Mouse (Mus musculus) cerebellum, postnatal 4 days (tissue): ENCODE data around the gene Iqcn.

ENCODE experiments used
- DNase-seq, 2 experiments: peaks; one replicate each; pipeline ENCODE4 v3.0.0; 2022; ENCODE audit warnings: low spot score in 2 of 2, mixed read lengths in 1 of 2

The Iqcn gene

DNA sequence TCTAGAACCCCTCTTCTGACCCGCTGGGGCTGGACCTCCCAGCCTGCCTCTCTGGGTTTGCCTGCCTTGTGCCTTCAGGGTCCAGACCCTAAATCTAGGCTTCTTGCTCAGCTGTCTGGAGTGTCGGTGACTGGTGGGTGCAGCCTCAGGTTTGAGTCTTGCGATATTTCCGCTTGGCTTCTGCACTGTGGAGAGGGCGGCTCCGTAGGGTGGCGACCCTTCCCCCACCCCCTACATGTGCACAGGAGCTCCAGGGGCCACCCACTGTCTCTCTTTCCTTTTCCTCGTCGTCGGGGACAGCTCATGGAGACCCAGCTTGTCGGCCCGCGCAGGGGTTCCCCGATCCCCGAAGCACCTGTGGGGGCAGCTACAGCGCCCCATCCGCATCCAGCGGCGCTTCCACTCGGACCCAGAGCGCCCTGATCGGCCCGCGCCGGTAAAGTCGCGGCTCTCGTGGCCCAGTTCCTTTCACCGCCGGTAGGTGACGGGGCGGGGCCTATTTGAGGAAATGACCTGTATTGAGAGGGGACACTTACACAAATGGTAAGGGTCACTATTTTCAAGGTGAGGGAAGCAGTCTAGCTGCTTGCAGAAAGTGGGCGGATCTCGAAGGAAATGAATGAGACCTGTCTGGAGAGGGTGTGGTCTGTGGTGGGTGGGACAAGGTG lies 26.7 kb downstream of the Iqcn start:
- no peak for DNase-seq

GRCm38 (mm10) chr8:70730956-70731355 lies 27.7 kb downstream of the Iqcn start:
- no peak for DNase-seq

DNA sequence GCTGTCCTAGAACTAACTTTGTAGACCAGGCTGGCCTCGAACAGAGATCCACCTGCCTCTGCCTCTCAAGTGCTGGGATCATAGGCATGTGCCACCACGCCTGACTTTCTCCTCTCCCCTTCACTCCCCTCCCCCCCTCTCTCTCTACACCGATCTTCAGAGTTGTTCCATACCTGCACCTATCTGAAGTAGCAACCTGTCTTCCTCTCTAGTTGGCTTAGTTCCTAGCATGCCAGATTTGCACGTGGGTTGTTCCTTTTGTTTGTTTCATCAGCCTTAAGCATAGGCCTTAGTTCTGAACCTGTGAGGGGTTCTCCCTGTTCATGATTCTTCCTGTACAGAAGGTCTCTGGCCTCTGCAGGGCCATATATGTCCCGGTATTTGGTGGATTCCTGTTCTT lies 34.4 kb downstream of the Iqcn start:
- no peak for DNase-seq

- DNase-seq = no peak
Observed at GRCm38 (mm10) chr8:70738211-70738610, 35.0 kb downstream of the Iqcn start.

DNA sequence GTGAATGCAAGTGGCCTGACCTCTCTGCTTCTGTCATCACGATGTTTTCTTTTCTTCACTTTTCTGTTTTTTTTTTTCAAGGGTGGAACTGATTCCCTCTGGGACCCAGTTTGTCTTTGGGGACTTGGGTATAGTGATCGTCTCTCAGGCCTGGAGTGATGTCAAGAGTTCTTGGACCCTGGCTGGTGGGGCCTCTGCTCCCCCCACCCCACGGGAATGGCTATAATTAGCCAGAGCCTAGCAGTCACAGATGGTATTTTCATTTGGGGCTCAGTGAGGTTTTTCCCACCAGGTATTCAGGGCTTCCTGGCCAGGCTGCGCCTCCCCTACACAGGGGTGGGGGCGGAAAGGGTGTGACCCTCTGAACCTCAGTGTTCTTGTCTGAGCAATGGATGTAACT lies 38.4 kb downstream of the Iqcn start:
- DNase-seq = no peak

GRCm38 (mm10) chr8:70742176-70742575 lies 38.9 kb downstream of the Iqcn start:
- no peak for DNase-seq

DNA sequence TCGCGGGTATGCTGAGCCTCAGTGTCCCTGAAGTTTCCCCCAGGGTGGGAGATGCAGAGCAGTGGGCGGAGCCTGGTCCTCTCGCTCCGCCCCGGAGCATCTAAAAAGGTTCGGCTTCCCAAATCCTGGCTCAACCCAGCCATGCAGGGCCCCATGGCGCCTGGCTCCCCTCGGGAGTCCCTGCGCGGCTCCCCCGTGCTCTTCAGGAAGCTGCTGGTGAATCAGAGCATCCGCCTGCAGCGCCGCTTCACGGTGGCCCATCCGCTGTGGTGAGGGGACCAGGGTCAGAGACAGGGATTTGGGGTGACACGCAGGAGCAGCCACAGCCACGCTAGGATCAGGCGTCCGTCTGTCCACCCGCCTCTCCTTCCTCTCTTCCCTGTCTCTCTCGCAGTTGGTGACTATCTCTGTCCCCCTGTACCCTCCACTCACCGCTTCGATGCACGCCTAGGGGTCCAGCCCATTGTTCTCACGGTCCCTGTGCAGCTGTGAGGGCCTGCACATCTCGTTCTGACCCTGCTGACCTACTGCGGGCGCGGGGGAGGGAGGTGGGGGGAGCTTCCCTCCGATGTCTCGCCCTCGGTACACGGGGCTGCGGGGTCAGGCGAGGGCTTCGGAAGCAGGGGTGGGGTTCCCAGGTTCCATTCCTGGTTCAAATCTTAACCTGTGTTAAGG lies 39.9 kb downstream of the Iqcn start:
- DNase-seq = no peak

DNA sequence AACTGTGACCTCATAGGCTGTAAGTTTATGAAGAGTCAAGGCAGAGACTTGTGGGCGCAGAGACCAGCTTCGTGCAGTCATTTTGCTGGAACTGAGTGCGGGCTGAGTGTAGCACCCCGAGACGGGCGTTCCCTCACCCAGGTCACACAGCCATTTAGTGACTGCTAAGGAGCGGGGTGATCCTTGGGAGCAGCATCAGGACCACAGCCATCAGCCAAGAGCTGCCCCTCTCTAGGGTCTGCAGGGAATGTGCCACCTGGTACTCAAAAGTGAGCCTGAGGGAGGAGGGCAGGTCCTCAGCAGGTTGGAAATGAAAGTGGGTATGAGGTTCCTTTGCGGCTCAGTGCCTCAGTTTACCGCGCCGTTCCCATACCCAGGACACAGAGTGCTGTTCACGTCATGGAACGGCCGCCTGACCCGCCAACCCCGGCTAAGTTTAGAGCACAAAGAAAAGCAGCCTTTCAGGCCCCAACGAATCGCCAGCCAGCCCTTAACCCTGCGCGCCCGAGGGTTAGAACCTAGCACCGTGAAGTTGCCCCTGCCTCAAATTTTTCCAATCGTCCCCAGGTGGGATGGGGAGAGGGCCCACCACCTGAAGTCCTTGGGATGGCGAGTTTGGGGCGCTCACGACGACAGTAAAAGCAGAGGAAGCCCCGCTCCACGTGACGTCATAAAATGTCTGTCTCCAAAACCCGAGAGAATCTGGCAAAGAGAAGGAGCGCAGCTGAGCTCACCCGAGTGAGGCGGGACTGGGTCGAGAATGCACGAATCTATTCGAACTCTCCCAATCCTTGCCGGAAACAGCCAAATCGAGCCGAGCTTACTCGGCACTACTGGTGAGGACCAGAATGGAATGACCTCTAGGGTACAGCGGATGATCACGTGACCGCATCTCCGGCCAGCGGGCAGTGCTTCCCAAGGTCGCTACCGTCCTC lies 40.7 kb downstream of the Iqcn start:
- DNase-seq = no peak

DNA sequence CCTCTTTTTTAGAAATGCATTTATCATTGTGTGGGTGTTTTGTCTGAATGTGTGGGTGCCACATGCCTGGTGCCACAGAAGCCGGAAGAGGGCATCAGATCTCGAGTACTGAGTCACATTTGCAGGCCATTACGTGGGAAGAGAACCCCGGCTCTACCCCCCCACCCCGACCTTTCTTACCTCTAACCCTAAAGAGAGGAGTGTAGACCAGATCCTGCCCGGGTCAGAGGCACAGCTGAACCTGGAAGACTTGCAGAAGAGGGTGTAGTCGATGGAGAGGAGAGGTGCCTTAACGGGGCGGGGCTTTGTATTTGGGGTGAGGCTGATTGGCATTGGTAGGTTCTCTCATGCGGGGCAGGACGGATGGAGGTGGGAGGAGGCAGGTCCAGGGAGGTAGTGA lies 41.5 kb downstream of the Iqcn start:
- DNase-seq = no peak

DNA sequence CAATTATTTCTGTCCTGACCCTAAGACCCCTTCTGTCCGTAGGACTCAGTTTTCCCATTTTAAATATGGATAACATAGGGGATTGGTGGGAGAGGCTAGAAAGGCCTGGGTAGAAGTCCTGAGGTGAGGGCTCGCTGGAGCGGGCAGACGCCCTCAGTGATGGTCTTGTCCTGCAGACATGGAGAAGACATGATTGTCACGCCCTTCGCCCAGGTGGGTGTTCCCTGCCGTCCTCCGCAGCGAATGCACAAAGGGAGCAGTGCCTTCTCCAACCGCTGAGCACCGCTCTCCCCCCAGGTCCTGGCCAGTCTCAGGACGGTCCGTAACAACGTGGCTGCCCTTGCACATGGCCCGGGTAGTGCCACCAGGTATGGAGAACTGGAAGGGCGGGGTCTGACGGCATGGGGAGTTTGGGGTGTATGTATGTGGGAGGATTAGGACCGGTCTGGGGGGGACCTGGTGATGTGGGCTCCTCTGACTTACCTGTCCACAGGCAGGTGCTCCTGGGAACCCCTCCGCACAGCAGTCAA lies 42.5 kb downstream of the Iqcn start:
- no peak for DNase-seq

GRCm38 (mm10) chr8:70746676-70747075 lies 43.4 kb downstream of the Iqcn start:
- no peak for DNase-seq

DNA sequence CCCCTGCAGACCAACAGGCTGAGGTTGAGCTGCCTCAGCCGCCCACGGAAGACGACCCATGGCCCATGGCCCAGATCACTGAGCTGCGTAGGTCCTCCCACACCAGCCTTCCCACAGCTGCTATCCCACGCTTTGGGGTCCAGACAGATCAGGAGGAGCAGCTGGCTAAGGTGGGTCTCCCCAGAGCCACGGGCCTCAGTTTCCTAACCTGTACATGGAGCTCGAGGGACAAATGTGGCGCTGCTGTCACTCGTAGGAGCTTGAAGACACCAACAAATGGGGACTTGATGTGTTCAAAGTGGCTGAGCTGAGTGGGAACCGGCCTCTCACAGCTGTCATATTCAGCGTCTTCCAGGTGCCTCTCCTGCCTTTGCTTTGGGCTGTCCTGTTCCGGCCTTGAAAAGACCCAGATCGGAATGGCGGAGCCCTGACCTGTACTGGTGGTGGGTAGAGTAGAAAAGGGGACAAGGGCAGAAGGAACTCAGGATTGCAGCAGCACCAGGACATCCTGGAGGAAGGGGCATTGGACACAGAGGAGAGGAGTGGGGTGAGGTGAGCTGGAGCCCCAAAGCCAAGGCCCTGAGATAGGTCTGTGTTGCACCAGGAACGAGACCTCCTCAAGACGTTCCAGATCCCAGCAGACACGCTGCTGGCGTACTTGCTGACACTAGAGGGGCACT lies 44.1 kb downstream of the Iqcn start:
- DNase-seq = no peak

DNA sequence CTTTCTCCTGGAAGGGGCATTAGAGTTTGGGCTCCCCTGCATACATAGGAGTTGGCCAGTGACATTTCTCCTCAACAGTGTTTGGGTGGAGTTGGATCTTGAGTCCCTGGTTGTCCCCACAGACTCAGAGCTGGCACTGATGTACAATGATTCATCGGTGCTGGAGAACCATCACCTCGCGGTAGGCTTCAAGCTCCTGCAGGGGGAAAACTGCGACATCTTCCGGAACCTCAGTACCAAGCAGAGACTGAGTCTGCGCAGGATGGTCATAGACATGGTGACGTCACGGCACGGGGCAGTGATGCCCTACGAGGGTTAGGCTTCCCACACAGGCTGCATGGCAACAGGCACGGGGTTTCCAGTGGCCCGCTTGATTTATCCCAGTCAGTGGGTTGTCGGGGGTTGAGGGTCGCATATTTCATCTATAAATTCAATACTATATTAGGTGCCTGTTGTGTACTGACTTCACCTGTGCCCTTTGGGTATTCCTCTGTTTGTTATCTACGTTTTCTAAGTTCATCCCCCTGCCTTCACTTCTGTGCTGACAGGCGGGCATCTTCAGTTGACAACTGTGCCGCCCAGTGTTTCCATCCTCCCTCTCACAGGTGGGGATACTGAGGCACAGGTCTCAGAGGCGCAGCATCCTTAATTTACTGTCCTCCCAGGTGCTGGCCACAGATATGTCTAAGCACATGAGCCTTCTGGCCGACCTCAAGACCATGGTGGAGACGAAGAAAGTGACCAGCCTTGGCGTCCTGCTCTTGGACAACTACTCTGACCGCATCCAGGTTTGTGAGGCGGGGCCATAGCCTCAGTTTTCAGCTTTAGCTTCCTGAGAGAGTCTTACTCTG lies 45.2 kb downstream of the Iqcn start:
- DNase-seq = no peak

GRCm38 (mm10) chr8:70749097-70749674 lies 45.9 kb downstream of the Iqcn start:
- DNase-seq = no peak

DNA sequence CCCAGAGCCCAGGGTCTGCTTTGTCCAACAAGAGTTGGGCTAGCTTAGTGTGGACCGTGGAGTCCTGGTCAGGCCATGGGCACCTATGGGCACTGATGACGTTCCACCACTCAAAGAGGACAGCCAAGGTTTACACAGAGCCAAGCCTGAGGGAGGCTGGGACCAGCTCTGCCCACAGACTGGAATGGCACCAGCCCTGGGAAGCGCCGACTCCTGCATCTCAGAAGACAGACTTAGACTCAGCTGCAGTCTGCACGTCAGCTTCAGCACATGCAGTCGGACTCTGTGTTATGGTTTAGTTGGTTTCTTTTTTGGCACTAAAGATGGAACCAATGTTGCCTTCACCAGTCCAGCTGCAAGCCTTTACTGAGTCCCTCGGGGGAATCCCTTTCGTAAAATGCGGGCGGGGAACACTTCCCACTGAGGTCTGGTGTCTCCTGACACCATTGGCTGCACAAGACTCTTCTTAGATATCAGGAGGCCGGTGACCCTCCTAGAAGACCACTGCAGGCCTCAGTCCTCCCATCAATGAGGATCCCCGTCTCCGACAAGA lies 46.9 kb downstream of the Iqcn start:
- no peak for DNase-seq

DNA sequence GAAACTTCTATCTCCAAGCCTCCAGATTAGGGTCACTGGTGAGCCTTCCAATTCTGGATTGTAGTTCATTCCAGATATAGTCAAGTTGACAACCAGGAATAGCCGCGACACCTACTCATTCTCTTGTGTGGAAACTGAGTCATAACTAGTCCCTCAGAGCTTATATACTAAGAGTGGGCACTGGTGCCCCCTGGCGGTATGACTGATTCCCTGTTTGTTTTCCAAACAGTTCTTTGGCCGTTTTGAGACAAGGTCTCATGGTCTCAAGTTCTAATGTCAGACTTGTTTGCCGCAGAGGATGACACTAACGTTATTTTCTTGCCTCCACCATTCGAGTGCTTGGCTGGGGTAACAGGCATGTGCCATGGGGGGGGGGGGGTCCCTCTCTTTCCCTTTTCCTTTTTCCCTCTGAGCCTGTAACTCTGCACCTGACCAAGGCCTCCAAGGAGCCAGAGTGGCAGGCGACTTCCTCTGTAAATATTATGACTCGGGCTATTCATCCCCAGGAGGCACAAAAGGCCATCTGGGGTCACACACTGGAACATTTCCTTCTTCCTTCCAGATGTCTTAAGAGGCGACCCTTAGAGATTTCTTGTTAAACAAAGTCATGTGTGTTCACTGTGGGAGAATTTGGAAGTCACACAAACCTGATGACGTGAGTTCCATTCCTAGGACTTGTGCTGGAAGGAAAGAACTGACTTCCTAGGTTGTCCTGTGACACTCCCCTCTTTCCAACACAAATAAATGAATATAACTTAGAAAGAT lies 48.9 kb downstream of the Iqcn start:
- no peak for DNase-seq

GRCm38 (mm10) chr8:70753151-70753550 lies 49.9 kb downstream of the Iqcn start:
- peak in 1 of 2 experiments; percentile 57 for DNase-seq

GRCm38 (mm10) chr8:70754043-70754870 lies 51.0 kb downstream of the Iqcn start, which contains the start of gene Rab3a:
TSS of gene Rab3a (plus strand) at chr8:70754679.
- DNase-seq = peak; percentile 89 to 94
